Mouse (Mus musculus): ENCODE measurements around the gene Gm29554. TPM values are rescaled to one million over a fixed set of nuclear protein-coding genes. Genes with fewer than 3 reads are reported as not detected.
"Not testable (repeated sequence)": the region's sequence is repeated elsewhere in the genome, so short reads cannot be mapped to it uniquely, and the experiment has no call there.

The Gm29554 gene
- polyA plus RNA-seq (2014; fragmentation: Nextera tagmentation; extraction: Ambion mirVana): not detected in 2 replicates

DNA sequence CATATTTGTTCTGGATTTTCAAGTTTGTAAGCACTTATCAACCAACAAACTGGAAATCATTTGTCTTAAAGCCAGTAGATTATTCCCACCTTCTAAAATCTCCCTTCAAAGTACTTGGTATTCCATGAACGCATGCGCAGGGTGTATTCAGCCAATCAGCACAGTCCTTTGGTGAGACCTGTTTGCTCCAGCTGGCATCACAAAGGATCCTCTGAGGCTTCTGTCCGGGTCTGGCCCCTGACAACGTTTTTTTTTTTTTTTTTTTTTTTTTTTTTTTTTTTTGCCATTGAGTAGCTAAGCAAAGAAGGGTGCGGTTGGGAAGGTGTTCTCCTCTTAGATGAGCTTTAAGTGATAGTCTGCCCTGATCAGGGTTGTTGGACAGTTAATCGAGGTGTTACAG, at the start of gene Gm29554:
Gene Gm29554, plus strand, starts transcription at position 301 of the 400 bp plus-strand sequence.
- not testable (repeated sequence) for H3K4me1 ChIP-seq (replicated peaks; ENCODE audit: control insufficient read depth, insufficient read depth, low read length); H3K27ac ChIP-seq (ENCODE audit: low read depth, low read length); H3K4me2 ChIP-seq (ENCODE audit: low read depth, low read length, severe bottlenecking); H3K4me3 ChIP-seq (ENCODE audit: low read depth, low read length); H3K27me3 ChIP-seq (ENCODE audit: control insufficient read depth, insufficient read depth, low read length); DNase-seq (ENCODE audit: low spot score); ATAC-seq (replicated peaks; ENCODE audit: low FRiP score); H3K9ac ChIP-seq (ENCODE audit: low read length); H3K36me3 ChIP-seq (ENCODE audit: control insufficient read depth, insufficient read depth, low read length); H3K9me3 ChIP-seq (ENCODE audit: control insufficient read depth, low read length)
- WGBS: no CpG with 5 or more reads among the region's 6 CpGs

Other genes starting within 250 kb of the Gm29554 start
- gene Gm20812, start 108.0 kb downstream of the Gm29554 start, polyA plus RNA-seq (2014; fragmentation: Nextera tagmentation; extraction: Ambion mirVana): not detected in 2 replicates

All from forebrain, embryonic 11.5 days (tissue).